Mouse (Mus musculus) c-Kit-negative CD71-positive TER-119-positive erythroid progenitor cells, embryonic 14.5 days (primary cell): ENCODE results near the gene Fam98b.

Experiments used
- DNase-seq: peaks from one replicate; pipeline ENCODE4 v3.0.0-alpha.2; 2013; ENCODE audit warnings: low read depth, low spot score

The Fam98b gene

DNA sequence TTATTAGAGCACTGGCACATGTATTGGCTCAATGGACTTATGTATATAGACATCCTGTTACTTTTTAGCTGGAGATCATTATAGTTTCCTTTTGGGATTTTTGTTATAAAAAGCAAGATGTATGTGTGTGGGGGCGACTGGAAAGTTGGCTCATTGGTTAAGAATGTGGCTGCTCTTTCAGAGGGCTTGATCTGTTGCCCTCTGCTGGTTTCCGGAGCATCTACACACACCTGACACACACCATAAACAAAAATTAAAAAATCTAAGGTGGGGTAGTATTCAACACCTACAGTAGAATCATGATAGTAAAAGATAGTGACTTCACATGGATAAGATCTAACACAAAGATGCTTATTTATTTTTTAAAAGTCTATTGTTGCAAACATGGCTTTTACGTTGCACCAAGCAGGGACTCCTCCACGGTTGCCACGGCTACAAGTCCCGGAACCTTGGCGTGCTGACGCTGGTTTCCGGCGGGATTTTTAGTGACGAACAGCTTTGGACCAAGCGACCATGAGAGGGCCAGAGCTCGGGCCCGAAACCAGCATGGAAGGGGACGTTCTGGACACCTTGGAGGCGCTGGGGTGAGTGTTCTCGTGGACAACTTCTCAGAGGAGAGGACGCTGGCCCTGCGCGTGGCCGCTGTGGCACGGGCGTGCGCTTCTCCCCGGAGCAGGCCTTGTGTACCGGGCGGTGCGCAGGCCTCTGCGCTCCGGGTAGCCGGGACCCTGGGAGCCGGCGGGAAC lies at the start of gene Fam98b:
Gene Fam98b, plus strand, starts transcription at position 485 of the 746 bp plus-strand sequence.
- DNase-seq = peak; percentile 74

DNA sequence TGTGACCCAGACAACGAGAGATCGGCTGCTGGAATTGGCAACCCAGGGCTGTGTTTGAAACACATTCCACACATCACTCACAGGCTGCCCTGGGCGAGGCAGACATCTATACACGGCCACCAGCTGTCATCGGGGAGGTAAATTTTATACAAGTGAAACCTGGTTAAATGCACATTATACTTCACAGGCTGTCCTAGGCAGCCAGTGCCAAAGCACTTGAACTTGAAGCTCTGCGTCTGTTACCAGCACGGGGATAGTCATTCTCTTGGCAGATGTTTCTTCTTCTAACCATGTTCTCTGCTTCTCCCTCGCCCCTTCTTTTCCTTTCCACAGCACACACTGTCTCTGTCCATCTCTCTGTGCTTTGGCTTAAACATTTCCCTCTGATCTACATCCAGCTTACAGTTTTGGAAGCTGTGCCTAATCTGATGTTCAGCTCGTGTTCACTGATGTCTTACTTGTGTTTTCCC lies 48.6 kb upstream of the Fam98b start:
- DNase-seq = no peak

DNA sequence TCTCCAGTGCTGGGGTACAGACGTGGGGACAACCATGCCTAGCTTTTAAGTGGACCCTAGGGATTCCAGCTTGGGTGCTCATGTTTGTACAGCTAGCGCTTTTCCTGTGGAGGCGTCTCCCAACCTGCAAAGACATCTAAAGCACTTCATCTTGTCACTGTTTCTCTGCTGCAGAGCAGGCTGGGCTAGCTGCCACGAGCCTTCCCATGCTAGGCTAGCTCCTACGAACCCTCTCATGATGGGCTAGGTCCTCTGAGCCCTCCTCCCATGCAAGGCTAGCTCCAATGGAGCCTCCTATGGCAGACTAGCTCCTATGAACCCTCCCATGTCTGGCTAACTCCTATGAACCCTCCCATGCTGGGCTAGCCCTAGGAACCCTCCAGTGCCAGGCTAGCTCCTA lies 46.2 kb upstream of the Fam98b start:
- DNase-seq = no peak

DNA sequence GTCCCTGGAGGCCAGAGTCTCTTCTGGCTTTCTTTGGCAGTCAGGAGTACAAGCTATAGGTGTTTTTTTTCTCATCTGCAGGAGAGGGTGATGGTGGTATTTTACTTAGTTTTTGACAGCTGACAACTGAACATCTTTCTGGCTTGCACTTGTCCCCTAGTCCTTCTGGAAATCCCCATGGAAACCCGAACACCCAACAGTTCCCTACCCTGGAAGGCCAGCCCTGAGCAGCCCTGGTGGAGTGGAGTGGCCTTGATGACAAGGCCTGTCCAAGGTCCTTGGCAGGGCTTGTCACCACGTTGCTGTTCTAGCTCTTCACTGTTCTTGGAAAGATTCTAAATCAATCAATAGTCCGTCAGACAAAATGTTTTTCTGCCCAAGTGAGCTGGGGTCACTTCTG lies 45.0 kb upstream of the Fam98b start:
- DNase-seq = no peak

DNA sequence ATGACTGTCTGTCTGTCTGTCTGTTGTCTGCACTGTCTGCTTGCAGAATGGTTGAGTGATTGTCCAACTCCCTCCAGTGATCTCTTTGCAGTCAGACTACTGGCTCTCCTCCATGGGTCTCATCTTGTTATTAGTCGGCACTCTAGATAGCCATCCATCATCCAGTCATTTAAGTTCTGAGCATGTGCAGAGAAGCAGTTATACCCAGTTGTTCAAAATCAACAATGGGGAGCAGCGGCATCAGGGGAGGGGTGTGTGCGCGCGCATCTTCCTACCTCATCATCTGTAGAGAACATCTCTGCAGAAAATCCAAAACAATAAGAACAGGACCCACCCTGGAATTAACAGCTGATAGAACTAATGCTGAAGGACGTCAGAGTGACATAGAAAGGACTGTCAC lies 44.5 kb upstream of the Fam98b start:
- DNase-seq = no peak

DNA sequence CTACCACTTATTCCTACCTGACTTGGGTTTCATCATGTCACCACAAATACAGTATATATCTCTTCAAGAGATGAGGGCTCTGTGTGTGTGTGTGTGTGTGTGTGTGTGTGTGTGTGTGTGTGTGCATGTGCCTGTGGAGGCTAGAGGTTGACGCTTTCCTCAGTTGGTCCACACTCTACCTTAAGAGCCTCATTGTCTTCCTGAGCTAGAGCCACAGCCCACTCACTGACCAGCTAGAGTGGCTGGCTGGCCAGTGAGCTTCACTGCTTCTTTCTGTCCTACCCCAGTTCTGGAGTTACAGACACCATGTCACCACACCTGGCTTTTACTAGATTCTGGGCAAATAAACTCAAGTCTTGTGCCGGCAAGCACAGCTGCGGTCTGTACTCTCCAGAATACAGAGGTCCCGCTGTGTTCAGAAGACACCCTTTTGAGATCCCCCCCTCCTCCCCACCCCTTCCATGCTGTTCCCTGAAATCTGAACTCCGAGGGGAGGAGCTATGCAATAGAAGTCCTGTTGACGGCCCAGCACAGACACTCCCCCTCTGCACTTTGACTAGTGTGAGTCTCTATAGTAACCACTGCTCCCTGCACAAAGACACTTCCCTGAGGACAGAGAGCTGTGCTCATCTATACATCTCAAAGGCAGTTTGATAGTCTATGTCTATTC lies 39.0 kb upstream of the Fam98b start:
- DNase-seq = no peak

DNA sequence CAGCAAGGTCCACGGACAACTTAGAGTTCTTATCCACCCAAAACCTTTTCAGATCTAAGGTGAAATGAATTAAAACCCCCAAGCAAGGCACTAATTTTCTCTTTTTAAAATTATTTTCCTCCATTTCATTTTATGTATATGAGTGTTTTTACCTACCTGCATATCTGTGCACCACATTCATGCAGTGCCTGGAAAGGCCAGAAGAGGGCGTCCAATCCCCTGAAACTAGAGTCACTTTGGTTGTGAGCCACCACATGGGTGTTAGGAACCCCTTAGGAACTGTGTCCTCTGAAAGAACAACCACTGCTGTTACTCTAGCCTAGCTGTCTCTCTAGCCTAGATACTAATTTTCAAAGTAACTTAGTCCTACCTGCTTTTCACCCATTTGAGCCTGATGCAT lies 33.4 kb upstream of the Fam98b start:
- DNase-seq = no peak

DNA sequence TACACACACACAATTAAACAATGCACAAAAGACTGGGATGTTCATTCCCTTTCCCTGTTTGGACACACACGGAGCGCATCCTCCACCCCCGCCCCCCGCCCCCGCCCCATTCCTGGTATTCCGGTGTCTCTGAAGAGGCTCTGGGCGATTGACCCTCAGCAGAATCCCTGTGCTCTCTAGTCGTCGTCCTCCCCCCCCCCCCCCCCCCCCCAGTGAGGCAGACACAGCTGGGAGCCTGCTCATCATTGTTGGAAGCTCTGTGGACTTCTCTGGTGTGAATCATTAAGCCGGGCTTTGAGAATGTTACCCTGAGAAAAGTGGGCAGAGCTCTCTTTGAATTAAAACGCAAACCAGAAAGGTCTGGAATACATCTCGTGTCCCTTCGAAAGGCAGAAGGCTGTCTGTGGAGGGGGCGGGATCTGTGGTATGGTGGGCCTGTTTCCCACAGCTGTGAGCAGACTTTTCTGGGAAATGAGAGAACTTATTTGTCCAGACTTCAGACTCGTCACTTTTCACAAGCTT lies 31.8 kb upstream of the Fam98b start:
- DNase-seq = no peak

DNA sequence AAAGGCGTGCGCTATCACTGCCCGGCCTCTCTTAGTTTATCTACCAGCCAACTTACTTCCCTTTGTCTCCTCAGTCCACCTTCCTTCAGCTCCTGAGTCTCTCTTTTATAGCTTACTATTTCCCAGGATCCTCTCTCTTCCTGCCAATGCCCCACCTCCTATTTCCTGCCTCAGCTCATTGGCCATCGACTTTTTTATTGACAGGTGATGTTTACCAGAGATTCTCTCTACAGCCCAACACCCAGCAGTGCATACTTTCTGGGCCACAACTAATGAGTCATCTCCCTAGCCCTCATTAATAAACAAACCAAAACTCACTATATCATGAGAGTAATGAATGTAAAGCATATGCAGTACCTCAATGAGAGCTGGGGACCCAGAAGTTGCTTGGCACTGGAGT lies 30.0 kb upstream of the Fam98b start:
- no peak for DNase-seq

DNA sequence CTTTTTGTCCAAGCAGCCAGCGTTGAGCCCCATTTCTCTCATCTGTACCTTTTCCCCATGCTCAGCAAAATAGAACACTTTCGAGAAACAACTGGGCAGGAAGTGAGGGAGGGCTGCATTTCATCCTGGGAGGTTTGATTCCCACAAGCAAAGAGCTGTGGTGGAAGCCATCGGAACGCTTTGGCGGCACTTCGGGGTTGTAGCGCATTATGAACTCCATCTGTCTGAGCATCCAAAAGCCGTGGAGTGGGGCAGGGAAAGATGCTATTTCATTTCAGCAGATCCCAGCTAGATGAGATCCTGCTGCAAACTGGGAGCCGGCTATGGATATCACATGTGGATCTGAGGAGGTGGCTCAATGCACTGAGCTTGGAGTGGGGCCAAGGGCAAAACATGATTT lies 26.9 kb upstream of the Fam98b start:
- no peak for DNase-seq

DNA sequence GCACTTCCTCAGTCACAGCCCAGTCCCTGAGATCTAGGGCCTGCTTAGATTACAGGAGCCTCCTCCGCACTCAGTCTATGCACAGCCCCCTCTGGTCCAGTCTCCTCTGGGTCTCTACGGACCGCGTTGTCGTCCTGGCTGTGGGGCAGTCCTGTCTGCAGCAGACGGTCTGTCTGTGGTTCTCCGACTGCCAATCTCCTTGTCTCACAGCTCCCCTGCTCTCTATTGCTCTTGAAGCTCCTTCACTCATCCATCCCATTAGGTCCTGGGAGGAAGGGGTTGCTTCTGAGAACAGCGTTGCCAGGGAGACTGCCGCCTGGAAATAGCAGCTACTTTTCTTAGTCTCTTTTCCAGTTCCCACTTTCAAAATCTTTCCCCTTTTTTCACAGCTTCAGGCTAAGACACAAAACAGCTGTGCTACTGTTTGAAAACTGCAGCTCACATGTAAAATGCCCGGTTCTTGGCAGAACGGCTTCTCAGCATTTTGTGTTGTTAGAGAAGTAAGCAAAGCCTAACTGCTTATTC lies 20.9 kb upstream of the Fam98b start:
- no peak for DNase-seq

DNA sequence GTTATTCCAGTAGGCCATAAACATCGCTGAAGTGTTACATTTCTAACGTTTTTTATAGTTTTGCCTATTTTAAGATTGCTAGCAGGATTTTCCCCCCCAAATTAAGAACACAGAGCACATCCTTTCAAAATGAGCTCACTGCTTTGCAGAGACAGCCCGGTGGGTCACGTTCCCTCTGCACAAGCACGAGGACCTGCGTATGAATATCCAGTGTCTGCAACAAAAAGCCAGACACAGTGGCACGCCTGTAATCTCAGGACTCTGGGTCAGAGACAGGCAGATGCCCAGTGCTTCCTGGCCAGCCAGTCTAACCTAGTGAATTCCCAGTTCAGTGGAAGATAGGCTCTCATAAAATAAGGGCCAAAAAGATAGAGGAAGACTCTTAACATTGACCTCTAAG lies 19.3 kb upstream of the Fam98b start:
- DNase-seq = no peak

DNA sequence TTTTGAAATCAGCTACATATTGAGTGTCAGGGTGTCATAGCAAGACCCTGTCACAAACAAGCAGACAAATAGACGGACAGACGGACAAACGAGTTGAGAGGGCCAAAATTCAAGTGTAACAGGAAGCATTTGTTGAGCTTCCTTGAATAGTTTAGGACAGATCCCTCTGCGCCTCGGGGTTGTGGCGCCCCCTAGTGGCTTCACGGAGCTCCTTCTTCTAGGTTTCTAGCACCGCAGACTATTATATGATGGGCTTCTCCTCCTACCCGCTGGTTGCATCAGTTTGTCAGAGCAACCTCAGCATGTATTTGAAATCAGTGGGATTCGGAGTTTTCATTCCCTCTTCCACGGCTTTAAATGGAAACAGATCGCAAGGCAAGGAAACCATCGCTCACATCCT lies 18.3 kb upstream of the Fam98b start:
- DNase-seq = peak; percentile 15

DNA sequence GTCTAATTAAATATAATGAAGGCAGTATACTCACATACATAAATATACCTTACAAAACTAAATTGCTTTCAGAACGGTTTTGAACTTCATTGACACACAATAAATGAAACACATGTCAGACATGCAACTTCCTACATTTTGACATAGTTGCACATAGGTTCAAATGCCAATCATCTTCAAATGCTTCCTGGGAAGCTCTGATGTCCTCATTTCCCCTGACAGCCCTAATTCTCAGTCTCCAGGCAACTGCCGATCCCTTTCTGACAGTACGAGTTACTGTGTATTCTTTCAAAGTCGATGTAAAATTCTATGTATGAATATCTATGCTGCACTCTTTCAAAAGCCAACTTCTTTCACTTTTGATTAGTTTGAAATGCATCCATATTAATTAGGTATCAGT lies 7.6 kb upstream of the Fam98b start:
- no peak for DNase-seq

DNA sequence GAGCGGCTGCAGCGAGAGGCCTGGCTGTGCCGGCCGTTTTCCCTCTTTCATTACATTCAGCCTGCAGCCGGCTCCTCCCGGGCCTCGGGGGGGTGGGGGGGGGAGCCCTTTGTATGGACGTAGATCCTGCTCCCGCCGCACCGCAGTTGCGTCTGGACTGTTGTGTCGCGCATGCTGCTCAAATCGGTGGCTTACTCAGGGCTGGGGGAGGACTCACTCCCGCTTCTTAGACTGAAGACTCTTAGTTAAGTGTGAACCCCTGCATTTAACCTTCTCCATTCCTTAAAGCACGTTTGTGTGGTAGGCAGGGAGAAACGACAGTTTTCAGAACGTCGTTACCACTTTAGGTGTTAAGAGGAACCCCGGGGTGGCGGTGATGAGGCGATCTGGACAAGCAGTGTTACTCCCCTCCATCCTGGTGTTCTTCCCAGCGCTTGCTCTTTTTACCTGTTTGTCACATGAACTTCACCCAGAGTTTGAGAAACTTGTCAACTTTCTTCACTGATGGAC lies 517 bp downstream of the Fam98b start:
- DNase-seq = no peak

DNA sequence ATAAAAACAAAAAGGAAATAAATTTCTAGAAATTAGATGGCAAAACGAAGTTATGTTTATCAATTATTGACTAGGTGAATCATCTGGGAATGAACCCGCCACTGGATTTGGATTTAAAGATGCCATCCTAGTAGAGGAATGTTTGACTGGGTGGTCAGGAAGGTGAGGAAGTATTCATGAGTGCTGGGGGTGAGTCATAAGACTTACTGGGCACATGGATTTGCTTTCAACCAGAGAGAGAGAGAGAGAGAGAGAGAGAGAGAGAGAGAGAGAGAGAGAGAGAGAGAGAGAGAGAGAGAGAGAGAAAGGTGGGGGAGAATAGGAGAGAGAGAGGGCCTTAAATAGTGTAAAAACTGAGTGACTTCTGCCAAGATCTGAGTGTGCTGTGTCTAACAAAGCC lies 5.9 kb downstream of the Fam98b start:
- no peak for DNase-seq

DNA sequence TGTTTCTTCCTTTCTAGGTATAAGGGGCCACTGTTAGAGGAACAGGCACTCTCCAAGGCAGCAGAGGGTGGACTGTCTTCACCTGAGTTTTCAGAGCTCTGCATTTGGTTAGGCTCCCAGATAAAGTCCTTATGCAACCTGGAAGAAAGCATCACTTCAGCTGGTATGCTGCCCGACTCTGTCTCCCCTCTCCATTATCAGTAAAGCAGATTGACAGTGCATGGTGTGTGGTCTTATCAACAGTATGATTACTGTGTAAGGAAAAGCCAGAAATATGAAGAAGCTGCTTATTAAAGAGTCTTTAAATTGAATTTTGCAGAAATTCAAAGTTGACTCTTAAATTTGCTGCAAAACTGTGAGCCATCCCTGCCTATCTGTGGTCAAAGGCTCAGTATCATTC lies 8.1 kb downstream of the Fam98b start:
- DNase-seq = no peak

DNA sequence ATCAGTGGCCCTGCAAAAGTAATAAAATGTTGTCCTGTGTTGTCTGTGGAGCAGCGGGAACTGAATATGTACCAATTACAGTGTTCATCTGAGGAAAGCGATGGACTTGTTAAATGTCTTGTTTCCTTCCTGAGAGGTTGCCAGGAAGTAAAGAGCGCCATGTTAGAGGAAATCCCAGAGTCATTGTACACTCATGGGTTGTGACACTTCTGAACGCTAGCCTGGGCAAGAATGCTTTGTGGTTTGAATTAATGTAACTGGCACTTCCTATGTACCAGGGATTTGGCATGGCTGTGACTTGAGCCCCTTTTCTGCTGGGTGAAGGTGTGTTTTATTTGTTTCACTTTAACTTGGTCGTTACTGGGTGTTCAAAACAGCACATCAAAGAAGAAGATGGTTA lies 12.6 kb downstream of the Fam98b start:
- DNase-seq = no peak

DNA sequence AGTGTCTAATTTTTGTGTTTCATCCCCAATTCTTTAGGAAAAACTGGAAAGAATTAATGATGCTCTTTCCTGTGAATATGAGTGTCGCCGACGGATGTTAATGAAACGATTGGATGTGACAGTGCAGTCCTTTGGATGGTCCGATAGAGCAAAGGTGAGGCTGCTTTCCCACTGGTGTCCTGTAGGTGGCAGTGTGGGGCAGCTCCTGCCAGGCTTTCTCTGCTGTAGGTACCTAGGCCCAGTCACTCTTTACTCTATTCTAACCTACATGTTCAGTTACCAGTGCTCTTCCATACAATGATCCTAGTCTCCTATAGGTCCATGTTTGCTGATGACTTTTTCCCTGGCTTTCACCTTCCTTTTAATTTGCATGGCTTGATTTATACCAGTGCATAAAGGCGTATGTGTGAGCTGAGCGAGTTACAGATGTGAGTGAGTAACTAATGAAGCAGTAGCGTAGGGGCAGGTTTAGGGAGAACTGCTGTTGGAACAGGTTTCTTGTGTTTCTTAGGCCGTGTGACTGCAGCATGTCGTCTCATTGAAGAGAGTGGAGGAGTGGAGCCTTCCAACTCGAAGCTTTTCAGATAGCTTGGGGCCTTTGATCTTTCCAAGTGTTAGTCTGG lies 14.4 kb downstream of the Fam98b start:
- DNase-seq = peak; percentile 11

DNA sequence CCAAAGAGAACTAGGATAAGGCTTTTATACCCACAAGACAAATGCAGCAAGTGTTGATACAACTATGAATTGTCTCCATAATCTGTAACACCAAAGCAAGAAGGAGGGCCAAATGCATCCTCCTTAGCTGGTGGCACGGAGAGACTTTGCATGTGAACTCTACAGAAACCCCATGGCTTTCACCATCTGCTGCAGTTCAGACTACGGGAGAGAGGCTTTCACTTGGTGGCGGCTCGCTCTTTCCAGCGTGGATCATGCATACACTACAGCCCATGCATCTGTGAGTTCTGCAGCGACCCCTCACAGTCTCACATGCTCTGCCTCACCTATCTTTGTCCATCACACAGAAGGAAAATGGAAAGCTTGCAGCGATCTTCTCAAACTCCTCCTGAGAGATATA lies 38.8 kb downstream of the Fam98b start:
- DNase-seq = no peak

DNA sequence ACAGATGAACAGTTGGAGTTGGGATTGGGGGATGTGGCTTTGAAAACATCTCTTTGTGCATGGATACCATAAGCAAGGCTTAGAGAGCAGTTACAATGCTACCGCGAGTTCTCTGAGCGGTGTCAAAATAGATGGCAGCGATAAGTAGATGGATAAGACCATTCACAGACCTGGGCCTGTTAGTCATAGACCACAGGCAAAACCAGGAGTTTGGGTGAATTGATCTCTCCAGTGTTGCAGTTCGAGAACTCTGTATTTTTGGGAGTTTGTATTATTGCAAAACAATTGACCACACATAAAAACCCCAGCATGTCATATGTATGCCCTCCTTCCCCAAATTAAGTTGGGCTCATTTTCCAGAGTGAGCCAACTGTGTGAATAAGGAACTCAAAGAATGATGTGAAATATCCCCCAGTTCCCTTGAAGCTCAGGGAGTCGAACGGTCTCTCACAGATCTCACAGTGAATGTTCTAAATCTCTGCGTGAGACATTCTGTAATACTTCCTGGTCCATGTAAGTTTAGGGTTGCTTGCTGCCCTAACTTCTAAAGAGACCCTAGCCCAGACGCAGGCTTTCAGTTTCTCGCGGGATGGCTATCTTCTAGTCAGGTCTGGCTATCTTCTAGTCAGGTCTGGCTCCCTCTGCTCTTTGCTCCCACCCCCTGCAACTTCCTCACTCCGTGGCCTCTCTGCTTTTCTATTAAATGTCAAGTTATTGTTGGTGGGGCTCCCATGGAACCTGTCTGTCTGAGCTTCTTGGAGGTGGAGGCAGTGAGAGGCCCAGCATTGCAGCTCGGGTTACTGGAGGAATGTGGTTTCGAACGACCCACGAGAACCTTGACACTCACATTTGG lies 50.3 kb downstream of the Fam98b start:
- DNase-seq = no peak
